Comparison of ENCODE assay signal across 13 mouse cellular contexts in the genomic region with DNA sequence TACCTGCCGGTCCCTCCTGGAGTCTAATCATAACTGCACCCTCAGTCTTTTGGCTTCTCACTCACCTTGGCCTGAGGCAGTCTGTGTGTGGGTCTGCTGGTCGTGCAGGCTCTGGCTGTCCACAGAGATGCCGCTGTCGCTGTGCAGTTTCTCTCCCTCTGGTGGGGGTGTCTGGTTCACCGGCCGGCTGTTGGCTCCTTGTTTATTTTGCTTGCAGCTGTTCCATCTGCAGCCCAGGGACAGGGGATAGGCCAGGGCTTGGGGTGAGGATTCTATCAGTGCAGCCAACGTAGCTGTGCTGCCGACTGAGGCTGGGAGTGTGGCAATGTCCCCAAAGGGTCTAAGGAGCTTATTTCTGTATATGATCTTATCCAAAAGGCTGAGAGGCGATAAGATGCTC. TPM values are rescaled to one million over a fixed set of nuclear protein-coding genes. Genes with fewer than 3 reads are reported as not detected.
DNase-seq lines count a peak whose midpoint lies in the region; ATAC-seq and TF ChIP-seq lines count a peak whose summit lies in the region.
"Had no signal": no experiment of that assay in that cellular context is flagged by ENCODE, and none has a peak within 500 bp of the region (broad histone marks: within the 10 kb centered on the region; RNA-seq: fewer than 3 reads in every experiment).

No protein-coding gene starts in this region.

- no peaks in the 10 kb centered on the region for H3K36me3 ChIP-seq in lung, embryonic 15.5 days
- H3K36me3 ChIP-seq in intestine, embryonic 14.5 days (ENCODE audit: control insufficient read depth, insufficient read depth, low read length), result no peaks in the 10 kb centered on the region
- no peaks in the 10 kb centered on the region for H3K36me3 ChIP-seq in neural tube, embryonic 15.5 days
- H3K36me3 ChIP-seq: limb, embryonic 15.5 days; midbrain, embryonic 15.5 days had no signal

- WGBS in lung, embryonic 15.5 days, result 12% methylated on average over 9 of the region's 9 CpGs
- 25% methylated on average over 9 of the region's 9 CpGs for WGBS in lung, adult 2 months
- WGBS in intestine, embryonic 14.5 days, result 12% methylated on average over 9 of the region's 9 CpGs
- WGBS in neural tube, embryonic 15.5 days, result 27% methylated on average over 9 of the region's 9 CpGs

- peaks cover 11% of the 10 kb centered on the region for H3K27me3 ChIP-seq in lung, embryonic 15.5 days
- no peaks in the 10 kb centered on the region for H3K27me3 ChIP-seq in intestine, embryonic 14.5 days (replicated peaks; ENCODE audit: control insufficient read depth, insufficient read depth, low read length)
- 0 out of 2 replicates have a peak, but pooled peaks cover 3% of the 10 kb centered on the region for H3K27me3 ChIP-seq in neural tube, embryonic 15.5 days (replicated peaks)
- H3K27me3 ChIP-seq: midbrain, embryonic 15.5 days had no signal

- ATAC-seq in lung, embryonic 15.5 days (ENCODE audit: borderline replicate concordance, extremely low read depth, low FRiP score, low TSS enrichment), result peak; percentile 19; the same call in 1 of the 2 replicates
- no peak; the same call in 1 of the 2 replicates for ATAC-seq in intestine, embryonic 14.5 days (replicated peaks; ENCODE audit: low FRiP score, low TSS enrichment, low read depth)
- ATAC-seq in neural tube, embryonic 15.5 days (ENCODE audit: low FRiP score), result no peak
- ATAC-seq: hindbrain, embryonic 16.5 days; midbrain, embryonic 15.5 days had no signal

- H3K9me3 ChIP-seq in lung, embryonic 15.5 days, result no peaks in the 10 kb centered on the region
- H3K9me3 ChIP-seq in intestine, embryonic 14.5 days (ENCODE audit: control insufficient read depth, low read length), result no peaks in the 10 kb centered on the region
- no peaks in the 10 kb centered on the region for H3K9me3 ChIP-seq in neural tube, embryonic 15.5 days (replicated peaks)
- H3K9me3 ChIP-seq: limb, embryonic 15.5 days; midbrain, embryonic 15.5 days had no signal

- intact Hi-C loops in gastrocnemius, adult 2 months (cut with DNase I), result no loop called here
- intact Hi-C loops in gastrocnemius, postnatal 36 days (cut with DNase I), result no loop called here

- H3K9ac ChIP-seq in lung, embryonic 15.5 days, result no peak overlapping the region
- H3K9ac ChIP-seq in intestine, embryonic 14.5 days (ENCODE audit: low read length), result no peak overlapping the region
- H3K9ac ChIP-seq in neural tube, embryonic 15.5 days (replicated peaks), result no peak overlapping the region
- H3K9ac ChIP-seq: limb, embryonic 15.5 days; midbrain, embryonic 15.5 days had no signal

- peaks cover 64% of the 10 kb centered on the region for H3K4me1 ChIP-seq in lung, embryonic 15.5 days
- H3K4me1 ChIP-seq in lung, adult 2 months (ENCODE audit: control insufficient read depth, insufficient read depth, low read length), result 0 out of 2 replicates have a peak, but pooled peaks cover 2% of the 10 kb centered on the region
- peaks cover 55% of the 10 kb centered on the region for H3K4me1 ChIP-seq in intestine, embryonic 14.5 days (replicated peaks; ENCODE audit: control insufficient read depth, insufficient read depth, low read length)
- peaks cover 24% of the 10 kb centered on the region for H3K4me1 ChIP-seq in neural tube, embryonic 15.5 days

- peak; percentile 57 for DNase-seq in gastrocnemius, adult 2 months
- no peak for DNase-seq in gastrocnemius, postnatal 36 days
- DNase-seq in lung, adult 2 months, result no peak
- DNase-seq in intestine, embryonic 14.5 days (ENCODE audit: low spot score), result no peak
- no peak for DNase-seq in cerebellum, postnatal 36 days
- DNase-seq in layer of hippocampus, postnatal 14 days (ENCODE audit: low spot score in 2 of 2), result no peak
- DNase-seq: adrenal gland, postnatal 25 days; cerebellum, adult 9-10 months had no signal

- H3K27ac ChIP-seq in gastrocnemius, adult 2 months, result no peak overlapping the region
- H3K27ac ChIP-seq in lung, embryonic 15.5 days, result no peak overlapping the region
- peak overlapping the region; percentile 2; the same call in 1 of the 2 replicates for H3K27ac ChIP-seq in intestine, embryonic 14.5 days (ENCODE audit: low read depth)
- H3K27ac ChIP-seq in neural tube, embryonic 15.5 days (replicated peaks), result 0 out of 2 replicates have a peak overlapping the region, but pooled peaks have one; percentile 9
- H3K27ac ChIP-seq: limb, embryonic 15.5 days; midbrain, embryonic 15.5 days had no signal

- no peak overlapping the region for H3K4me2 ChIP-seq in lung, embryonic 15.5 days
- H3K4me2 ChIP-seq in intestine, embryonic 14.5 days (ENCODE audit: low read length), result no peak overlapping the region
- no peak overlapping the region for H3K4me2 ChIP-seq in neural tube, embryonic 15.5 days
- H3K4me2 ChIP-seq: limb, embryonic 15.5 days; midbrain, embryonic 15.5 days had no signal

- TF ChIP-seq CTCF in gastrocnemius, adult 2 months (IDR thresholded peaks at IDR 0.05), result no peak
- TF ChIP-seq CTCF in lung, adult 2 months (IDR thresholded peaks at IDR 0.05; ENCODE audit: insufficient read depth, low read length), result no peak

- no peak for TF ChIP-seq POLR2A in lung, adult 2 months (IDR thresholded peaks at IDR 0.05; ENCODE audit: borderline replicate concordance, extremely low read depth, low read depth, low read length)

- 0 out of 2 replicates have a peak overlapping the region, but pooled peaks have one; percentile 21 for H3K4me3 ChIP-seq in gastrocnemius, adult 2 months
- no peak overlapping the region for H3K4me3 ChIP-seq in lung, embryonic 15.5 days
- no peak overlapping the region for H3K4me3 ChIP-seq in lung, adult 2 months (replicated peaks; ENCODE audit: extremely low read depth, low read depth, low read length)
- H3K4me3 ChIP-seq in intestine, embryonic 14.5 days (ENCODE audit: low read depth, low read length), result no peak overlapping the region
- H3K4me3 ChIP-seq in neural tube, embryonic 15.5 days (replicated peaks), result no peak overlapping the region
- H3K4me3 ChIP-seq: limb, embryonic 15.5 days; midbrain, embryonic 15.5 days had no signal

RNA-seq across cellular contexts. Expression of a gene that starts 15.8 kb away (rescaled TPM):
- under 1 TPM; 0.13 to 0.31 TPM for total RNA-seq in gastrocnemius, adult 2 months (2021)
- under 1 TPM; 0.27 to 0.48 TPM for total RNA-seq in gastrocnemius, postnatal 36 days (2021)
- polyA plus RNA-seq in lung, embryonic 15.5 days (2015; fragmentation: Nextera tagmentation; extraction: Ambion mirVana), result 3.4 and 5.1 TPM in 2 replicates
- 1.9 TPM in 2 replicates for polyA plus RNA-seq in lung, adult 2 months (2012; rRNA removed)
- polyA plus RNA-seq in intestine, embryonic 14.5 days (2014; fragmentation: Nextera tagmentation; extraction: Ambion mirVana), result 15.3 and 17.6 TPM in 2 replicates
- polyA plus RNA-seq in neural tube, embryonic 15.5 days (2015; fragmentation: Nextera tagmentation; extraction: Ambion mirVana), result 69.1 and 69.3 TPM in 2 replicates
- total RNA-seq in layer of hippocampus, postnatal 14 days (2021), result 1 to 10 TPM; 2.1 to 2.5 TPM

RNA-seq across cellular contexts. Expression of a gene that starts 57.4 kb away (rescaled TPM):
- under 1 TPM; 0.20 to 0.23 TPM for total RNA-seq in gastrocnemius, adult 2 months (2021)
- under 1 TPM; 0.15 to 0.20 TPM for total RNA-seq in gastrocnemius, postnatal 36 days (2021)
- 0.29 and 0.31 TPM in 2 replicates for polyA plus RNA-seq in lung, embryonic 15.5 days (2015; fragmentation: Nextera tagmentation; extraction: Ambion mirVana)
- 6.6 and 9.2 TPM in 2 replicates for polyA plus RNA-seq in lung, adult 2 months (2012; rRNA removed)
- polyA plus RNA-seq in intestine, embryonic 14.5 days (2014; fragmentation: Nextera tagmentation; extraction: Ambion mirVana), result 0.68 and 0.74 TPM in 2 replicates
- 1.8 and 2.0 TPM in 2 replicates for polyA plus RNA-seq in neural tube, embryonic 15.5 days (2015; fragmentation: Nextera tagmentation; extraction: Ambion mirVana)
- 10 to 100 TPM in 1 of 2 experiments, 1 to 10 TPM in 1; 3.4 to 12.0 TPM for total RNA-seq in layer of hippocampus, postnatal 14 days (2021)

Comparison
In these comparisons a context has a peak if more than half of its experiments do, and no peak if none do; other contexts are left out.
1. H3K27ac ChIP-seq: peak in intestine, embryonic 14.5 days (single experiment) and neural tube, embryonic 15.5 days (single experiment); none in gastrocnemius, adult 2 months (single experiment) and lung, embryonic 15.5 days (single experiment).